Mouse (Mus musculus): ENCODE measurements at regions not wholly inside any gene's neighbourhood (a gene's known extent, or its start where the extent isn't known, plus 50 kb on each side); places are given as distances from the start of the nearest gene placed in this dataset.
"Not testable (repeated sequence)": the region's sequence is repeated elsewhere in the genome, so short reads cannot be mapped to it uniquely, and the experiment has no call there.

DNA sequence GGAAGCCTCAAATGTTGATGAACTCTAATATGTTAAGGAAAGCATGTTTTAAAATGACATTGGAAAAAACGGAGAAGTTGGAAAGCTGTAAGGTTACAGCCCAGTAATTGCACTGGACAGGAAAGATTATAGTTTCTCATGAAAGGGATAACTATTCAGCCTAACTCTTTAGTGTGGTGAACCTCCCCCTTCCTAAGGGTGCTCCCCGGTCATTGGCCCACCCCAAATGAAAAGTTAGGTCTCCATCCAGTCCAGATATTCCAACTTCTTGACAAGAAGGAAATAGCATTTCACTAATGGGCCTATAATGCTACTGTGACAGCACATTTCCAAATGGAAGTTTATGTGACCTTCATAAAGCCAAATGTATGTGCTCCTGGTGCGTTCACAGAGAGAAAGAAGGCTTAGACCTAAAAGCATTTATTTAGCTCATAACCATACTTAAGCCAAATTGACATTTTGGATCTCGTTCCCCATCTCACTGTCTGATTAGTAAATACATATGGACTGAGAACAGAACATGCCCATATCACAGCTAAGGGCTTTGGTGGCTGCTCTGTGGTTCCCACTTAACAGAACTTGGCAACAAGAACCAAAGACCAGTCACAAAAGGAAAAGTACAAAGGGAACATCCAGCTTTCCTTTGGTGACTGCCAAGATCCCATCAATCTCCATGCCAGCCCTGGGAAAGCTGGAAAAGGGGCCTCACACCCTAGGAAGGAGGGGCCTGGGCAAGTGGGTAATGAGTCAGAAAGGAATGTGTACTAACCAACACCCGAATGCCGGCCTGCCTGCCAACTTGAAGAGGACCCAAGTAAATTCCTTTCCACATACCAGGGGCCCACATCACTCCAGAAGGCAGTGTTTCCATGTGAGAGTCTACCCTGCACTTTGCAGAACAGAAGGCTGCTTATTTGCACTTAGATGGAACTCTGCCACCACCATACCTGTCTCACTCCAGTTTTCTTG, 155.1 kb upstream of the Chst7 start:
- DNase-seq (ENCODE audit: extremely low spot score in 1 of 2, low spot score in 1 of 2): peak in 1 of 2 experiments; percentile 16

GRCm38 (mm10) chrX:19906646-19907371, 152.6 kb upstream of the Chst7 start:
- DNase-seq (ENCODE audit: extremely low spot score in 1 of 2, low spot score in 1 of 2): no peak

- peak in 1 of 2 experiments; percentile 15 for DNase-seq (ENCODE audit: extremely low spot score in 1 of 2, low spot score in 1 of 2)
These were observed 142.4 kb upstream of the Chst7 start for GRCm38 (mm10) chrX:19917001-19917400.

GRCm38 (mm10) chrX:19929376-19929775, 130.0 kb upstream of the Chst7 start:
- DNase-seq (ENCODE audit: extremely low spot score in 1 of 2, low spot score in 1 of 2): not testable (repeated sequence)

GRCm38 (mm10) chrX:19929866-19930265, 129.5 kb upstream of the Chst7 start:
- no peak for DNase-seq (ENCODE audit: extremely low spot score in 1 of 2, low spot score in 1 of 2)

DNA sequence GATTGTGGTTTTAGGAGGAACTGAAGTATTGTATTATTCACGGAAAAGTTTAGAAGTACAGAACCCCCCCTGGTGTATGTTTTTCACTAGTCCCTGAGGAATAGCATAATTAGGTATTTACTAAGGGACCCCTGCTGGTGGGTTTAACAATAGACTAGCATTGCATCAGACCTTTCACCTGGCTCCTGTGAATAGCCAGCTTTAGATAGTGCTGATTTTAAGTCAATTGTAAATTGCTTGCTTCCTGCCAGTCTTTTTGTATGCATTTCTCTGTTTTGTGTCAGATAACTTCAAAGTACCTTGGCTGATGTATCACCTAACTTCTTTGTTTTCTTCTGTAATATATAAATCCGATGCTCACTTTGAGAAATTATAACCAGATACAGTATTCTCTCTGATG, 116.1 kb upstream of the Chst7 start:
- DNase-seq (ENCODE audit: extremely low spot score in 1 of 2, low spot score in 1 of 2): no peak
